Mouse (Mus musculus): ENCODE results near the gene Ptprm. TPM values are rescaled to one million over a fixed set of nuclear protein-coding genes. Genes with fewer than 3 reads are reported as not detected.

The Ptprm gene
- polyA plus RNA-seq, 1 experiment = 34.2 TPM

DNA sequence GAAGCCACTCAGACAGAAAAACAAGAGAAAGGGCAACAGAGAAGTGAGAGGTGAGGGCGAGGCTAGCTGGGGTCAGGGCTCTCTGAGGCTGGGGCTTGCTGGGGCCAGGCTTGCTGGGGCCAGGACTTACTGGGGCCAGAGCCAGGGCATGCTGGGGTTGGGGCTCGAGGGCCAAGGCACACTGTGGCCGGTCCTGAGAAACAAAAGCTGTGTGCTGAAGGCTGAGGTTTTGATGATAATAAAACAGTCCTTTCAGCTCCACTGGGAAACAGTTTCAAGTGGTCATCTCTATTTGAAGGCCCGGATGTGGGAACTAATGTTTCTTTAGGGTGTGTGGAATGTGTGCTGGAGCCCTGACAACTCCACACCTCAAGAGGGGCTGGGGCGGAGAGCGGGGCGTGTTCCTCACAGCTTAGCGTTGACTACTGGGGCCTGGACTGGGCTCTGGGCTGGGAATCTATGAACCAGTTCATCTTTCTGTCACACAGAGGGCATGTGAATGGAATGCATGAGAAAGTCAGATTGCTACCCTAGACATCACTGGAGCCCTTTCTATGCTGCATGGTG is 615.4 kb downstream of the Ptprm start:
- peak in 1 of 2 experiments; percentile 12 for DNase-seq
- Histone ChIP-seq H3K27ac (ENCODE audit: insufficient read depth, low read length) (no peak overlapping the region), H3K4me3 (replicated peaks; ENCODE audit: insufficient read depth, low read depth, low read length) (no peak overlapping the region), H3K4me1 (ENCODE audit: control insufficient read depth, insufficient read depth, low read length) (no peaks in the 10 kb centered on the region), H3K27me3 (ENCODE audit: control insufficient read depth, insufficient read depth, low read length) (no peaks in the 10 kb centered on the region)
- TF ChIP-seq POLR2A (IDR thresholded peaks at IDR 0.05; ENCODE audit: borderline replicate concordance, insufficient read depth, low read length) (no peak), CTCF (IDR thresholded peaks at IDR 0.05; ENCODE audit: borderline replicate concordance, insufficient read depth, low read depth, low read length) (no peak)
- 69% methylated on average over 8 of the region's 8 CpGs for WGBS

DNA sequence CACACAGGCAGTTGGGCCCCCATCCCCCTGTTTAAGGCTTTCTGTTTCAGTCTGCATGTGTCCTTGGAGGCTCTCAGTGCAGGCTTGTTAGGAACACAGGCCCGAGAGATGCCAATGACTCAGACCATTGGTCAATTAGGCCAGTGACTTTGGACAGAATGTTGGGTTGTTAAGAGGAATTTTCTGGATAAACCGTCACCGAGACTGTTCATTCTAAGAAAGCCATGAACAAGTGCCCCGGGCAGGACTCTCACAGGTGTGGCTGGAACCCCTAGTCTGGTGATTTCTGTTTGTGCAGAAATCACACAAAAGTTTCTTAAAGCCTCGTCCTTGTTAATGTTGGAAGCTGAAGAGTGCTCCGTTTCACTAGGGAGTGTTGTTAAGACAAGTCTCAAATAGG is 615.9 kb downstream of the Ptprm start:
- WGBS = 86% methylated on average over 6 of the region's 6 CpGs
- Histone ChIP-seq H3K4me1 (ENCODE audit: control insufficient read depth, insufficient read depth, low read length) (no peaks in the 10 kb centered on the region), H3K4me3 (replicated peaks; ENCODE audit: insufficient read depth, low read depth, low read length) (no peak overlapping the region), H3K27me3 (ENCODE audit: control insufficient read depth, insufficient read depth, low read length) (no peaks in the 10 kb centered on the region), H3K27ac (ENCODE audit: insufficient read depth, low read length) (no peak overlapping the region)
- DNase-seq = no peak
- TF ChIP-seq POLR2A (IDR thresholded peaks at IDR 0.05; ENCODE audit: borderline replicate concordance, insufficient read depth, low read length) = no peak
- TF ChIP-seq CTCF (IDR thresholded peaks at IDR 0.05; ENCODE audit: borderline replicate concordance, insufficient read depth, low read depth, low read length) = no peak

- H3K4me3 ChIP-seq (replicated peaks; ENCODE audit: insufficient read depth, low read depth, low read length) = no peak overlapping the region
Measured at GRCm38 (mm10) chr17:66736450-66736849, 617.8 kb downstream of the Ptprm start.

GRCm38 (mm10) chr17:66733541-66733940 is 620.7 kb downstream of the Ptprm start:
- Histone ChIP-seq H3K27ac (ENCODE audit: insufficient read depth, low read length) (no peak overlapping the region), H3K4me3 (replicated peaks; ENCODE audit: insufficient read depth, low read depth, low read length) (no peak overlapping the region), H3K4me1 (ENCODE audit: control insufficient read depth, insufficient read depth, low read length) (no peaks in the 10 kb centered on the region), H3K27me3 (ENCODE audit: control insufficient read depth, insufficient read depth, low read length) (no peaks in the 10 kb centered on the region)
- WGBS = 84% methylated on average over 12 of the region's 12 CpGs
- DNase-seq = no peak
- no peak for TF ChIP-seq POLR2A (IDR thresholded peaks at IDR 0.05; ENCODE audit: borderline replicate concordance, insufficient read depth, low read length)
- no peak for TF ChIP-seq CTCF (IDR thresholded peaks at IDR 0.05; ENCODE audit: borderline replicate concordance, insufficient read depth, low read depth, low read length)

More at GRCm38 (mm10) chr17:66736450-66736849, 617.8 kb downstream of the Ptprm start:
- TF ChIP-seq POLR2A (IDR thresholded peaks at IDR 0.05; ENCODE audit: borderline replicate concordance, insufficient read depth, low read length) (no peak), CTCF (IDR thresholded peaks at IDR 0.05; ENCODE audit: borderline replicate concordance, insufficient read depth, low read depth, low read length) (no peak)
- Histone ChIP-seq H3K27ac (ENCODE audit: insufficient read depth, low read length) (no peak overlapping the region), H3K27me3 (ENCODE audit: control insufficient read depth, insufficient read depth, low read length) (no peaks in the 10 kb centered on the region), H3K4me1 (ENCODE audit: control insufficient read depth, insufficient read depth, low read length) (no peaks in the 10 kb centered on the region)
- no peak for DNase-seq
- WGBS = 42% methylated on average over 6 of the region's 6 CpGs

DNA sequence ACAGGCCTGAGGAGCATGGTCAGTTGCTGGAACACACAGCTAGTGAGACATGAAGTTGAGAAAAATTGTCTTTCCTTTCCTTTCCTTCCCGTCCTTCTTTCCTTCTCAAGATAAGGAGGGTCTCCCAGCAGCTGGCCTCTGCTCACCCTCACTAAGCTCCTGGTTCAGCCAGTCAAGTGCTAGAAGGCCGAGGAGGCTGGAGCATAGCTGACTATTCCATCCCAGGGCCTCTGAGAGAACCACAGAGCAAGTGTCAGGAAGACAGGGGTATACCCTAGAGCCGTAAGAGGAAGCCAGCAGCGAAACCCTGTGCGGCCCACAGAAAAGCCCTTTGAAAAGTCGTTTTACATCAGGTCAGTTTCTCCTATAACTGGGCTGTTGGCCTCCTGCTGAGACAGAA is 624.3 kb downstream of the Ptprm start:
- no peak for TF ChIP-seq CTCF (IDR thresholded peaks at IDR 0.05; ENCODE audit: borderline replicate concordance, insufficient read depth, low read depth, low read length)
- TF ChIP-seq POLR2A (IDR thresholded peaks at IDR 0.05; ENCODE audit: borderline replicate concordance, insufficient read depth, low read length) = no peak
- DNase-seq = no peak

GRCm38 (mm10) chr17:66720992-66721351 is 633.3 kb downstream of the Ptprm start:
- no peak for TF ChIP-seq CTCF (IDR thresholded peaks at IDR 0.05; ENCODE audit: borderline replicate concordance, insufficient read depth, low read depth, low read length)
- TF ChIP-seq POLR2A (IDR thresholded peaks at IDR 0.05; ENCODE audit: borderline replicate concordance, insufficient read depth, low read length) = no peak

More for the DNA sequence above, 624.3 kb downstream of the Ptprm start:
- Histone ChIP-seq H3K4me3 (replicated peaks; ENCODE audit: insufficient read depth, low read depth, low read length) (no peak overlapping the region), H3K27ac (ENCODE audit: insufficient read depth, low read length) (no peak overlapping the region), H3K27me3 (ENCODE audit: control insufficient read depth, insufficient read depth, low read length) (no peaks in the 10 kb centered on the region), H3K4me1 (ENCODE audit: control insufficient read depth, insufficient read depth, low read length) (no peaks in the 10 kb centered on the region)
- 47% methylated on average over 6 of the region's 6 CpGs for WGBS

GRCm38 (mm10) chr17:66720200-66720991 is 633.9 kb downstream of the Ptprm start:
- 28% methylated on average over 11 of the region's 11 CpGs for WGBS
- Histone ChIP-seq H3K4me3 (replicated peaks; ENCODE audit: insufficient read depth, low read depth, low read length) (no peak overlapping the region), H3K27ac (ENCODE audit: insufficient read depth, low read length) (no peak overlapping the region), H3K27me3 (ENCODE audit: control insufficient read depth, insufficient read depth, low read length) (no peaks in the 10 kb centered on the region), H3K4me1 (ENCODE audit: control insufficient read depth, insufficient read depth, low read length) (no peaks in the 10 kb centered on the region)
- no peak for DNase-seq
- TF ChIP-seq POLR2A (IDR thresholded peaks at IDR 0.05; ENCODE audit: borderline replicate concordance, insufficient read depth, low read length) (no peak), CTCF (IDR thresholded peaks at IDR 0.05; ENCODE audit: borderline replicate concordance, insufficient read depth, low read depth, low read length) (no peak)

More at GRCm38 (mm10) chr17:66720992-66721351, 633.3 kb downstream of the Ptprm start:
- no peak for DNase-seq
- Histone ChIP-seq H3K27me3 (ENCODE audit: control insufficient read depth, insufficient read depth, low read length) (no peaks in the 10 kb centered on the region), H3K27ac (ENCODE audit: insufficient read depth, low read length) (no peak overlapping the region), H3K4me1 (ENCODE audit: control insufficient read depth, insufficient read depth, low read length) (no peaks in the 10 kb centered on the region), H3K4me3 (replicated peaks; ENCODE audit: insufficient read depth, low read depth, low read length) (no peak overlapping the region)
- 36% methylated on average over 9 of the region's 9 CpGs for WGBS

Measured in cerebellum, adult 2 months (tissue).